2 mouse cellular contexts compared by ENCODE assay signal in genomic region chr2:29803400-29803831, GRCm38 (mm10).
TF ChIP-seq lines count a peak whose summit lies in the region.

No protein-coding gene starts in this region.

TF ChIP-seq in C2C12, 6 proteins besides CTCF, POLR2A, EP300 and RAD21:
- TF ChIP-seq USF1 (IDR thresholded peaks at IDR 0.05; ENCODE audit: low read depth) (no peak), MAX (IDR thresholded peaks at IDR 0.05) (no peak), MYOD1 (IDR thresholded peaks at IDR 0.05; ENCODE audit: control insufficient read depth, insufficient read length, low read depth) (no peak), FOSL1 (IDR thresholded peaks at IDR 0.05; ENCODE audit: insufficient read depth, low read length, poor library complexity, severe bottlenecking) (no peak), MYOG (IDR thresholded peaks at IDR 0.05; ENCODE audit: control insufficient read depth, extremely low read depth, insufficient read length) (no peak), CEBPB (IDR thresholded peaks at IDR 0.05; ENCODE audit: low read depth) (no peak)

TF ChIP-seq in MEL, 35 proteins besides CTCF, POLR2A, EP300 and RAD21:
- TF ChIP-seq SMC3 (IDR thresholded peaks at IDR 0.05; ENCODE audit: low read depth, low read length), result peak; percentile 31
- TF ChIP-seq POLR2AphosphoS2 (IDR thresholded peaks at IDR 0.05; ENCODE audit: low read length), result no peak
- TF ChIP-seq SIN3A (IDR thresholded peaks at IDR 0.05; ENCODE audit: low read length), result peak; percentile 53; the same call in 1 of the 2 replicates
- TF ChIP-seq CHD1 (IDR thresholded peaks at IDR 0.05; ENCODE audit: low read depth, low read length), result no peak
- TF ChIP-seq MAZ (IDR thresholded peaks at IDR 0.05; ENCODE audit: low read depth, low read length), result 0 out of 2 replicates have a peak, but pooled peaks have one; percentile 31
- no peak for TF ChIP-seq MEF2A (IDR thresholded peaks at IDR 0.05; ENCODE audit: extremely low read depth, insufficient replicate concordance, low read depth, low read length, poor library complexity, severe bottlenecking)
- TF ChIP-seq GABPA (IDR thresholded peaks at IDR 0.05; ENCODE audit: low read depth, low read length), result 0 out of 2 replicates have a peak, but pooled peaks have one; percentile 13
- TF ChIP-seq HCFC1 (IDR thresholded peaks at IDR 0.05; ENCODE audit: low read depth, low read length), result 0 out of 2 replicates have a peak, but pooled peaks have one; percentile 43
- no peak for TF ChIP-seq GATA1 (IDR thresholded peaks at IDR 0.05; ENCODE audit: low read depth, low read length)
- no peak for TF ChIP-seq MAX (IDR thresholded peaks at IDR 0.05; ENCODE audit: low read length)
- TF ChIP-seq MYC (IDR thresholded peaks at IDR 0.05; ENCODE audit: low read depth, low read length), result no peak
TF ChIP-seq in MEL: peak in this region for 5.
